Mouse (Mus musculus): ENCODE data around the gene Cabp4. TPM values are rescaled to one million over a fixed set of nuclear protein-coding genes. Genes with fewer than 3 reads are reported as not detected.

The Cabp4 gene
- polyA plus RNA-seq, 1 experiment from 2014 or later: not detected

DNA sequence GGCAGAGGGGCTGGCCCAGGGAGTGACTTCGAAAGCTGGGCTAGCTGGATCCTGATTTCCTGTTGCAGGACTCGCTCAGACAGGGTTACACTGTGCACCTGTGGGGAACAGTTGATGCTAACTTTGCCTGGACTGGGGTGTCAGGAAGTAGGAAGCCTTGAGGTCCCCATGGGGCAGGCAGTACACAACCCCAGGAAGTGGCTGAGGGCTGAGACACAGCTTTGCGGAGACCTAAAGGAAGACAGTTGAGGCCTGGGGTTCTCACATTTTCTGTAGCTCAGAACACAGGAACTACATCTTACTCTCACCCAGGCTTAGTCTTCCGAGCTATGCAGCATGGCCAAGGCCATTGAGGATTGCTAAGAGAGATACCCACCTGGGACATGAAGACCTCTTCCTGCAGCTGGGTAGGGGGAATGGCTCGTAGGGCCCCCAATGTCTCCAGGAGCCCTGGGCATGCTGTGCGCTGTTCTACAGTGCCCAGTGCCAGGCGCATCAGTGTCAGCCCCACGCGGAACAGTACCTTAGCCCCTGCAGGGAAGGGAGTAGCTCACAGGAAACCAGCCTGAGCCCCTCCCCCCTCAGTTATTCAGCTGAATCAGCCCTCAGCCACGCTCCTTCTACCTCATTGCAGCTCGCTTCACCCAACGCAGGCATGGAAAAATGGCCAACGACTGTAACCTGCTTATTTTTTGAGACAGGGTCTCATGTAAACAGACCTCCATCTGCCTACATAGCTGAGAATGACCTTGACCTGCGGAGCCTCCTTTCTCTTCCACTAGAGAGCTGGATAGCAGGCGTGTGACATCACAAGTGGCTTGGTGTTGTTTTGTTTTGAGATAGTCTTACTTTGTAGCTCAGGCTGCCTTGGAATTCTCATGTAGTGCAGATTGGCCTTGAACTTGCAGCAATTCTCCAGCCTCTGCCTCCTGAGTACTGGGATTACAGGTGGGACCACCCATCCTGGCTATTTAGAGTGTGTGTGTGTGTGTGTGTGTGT lies 41.4 kb upstream of the Cabp4 start:
- Histone ChIP-seq H3K4me2 (ENCODE audit: low read depth, low read length) (no peak overlapping the region), H3K4me1 (ENCODE audit: control insufficient read depth, insufficient read depth, low read length) (peaks cover 10% of the 10 kb centered on the region; the same call in 1 of the 2 replicates), H3K4me3 (ENCODE audit: low read depth, low read length) (no peak overlapping the region), H3K9ac (ENCODE audit: low read depth, low read length) (no peak overlapping the region), H3K36me3 (ENCODE audit: control insufficient read depth, insufficient read depth, low read length) (no peaks in the 10 kb centered on the region), H3K9me3 (ENCODE audit: control insufficient read depth, low read length) (no peaks in the 10 kb centered on the region), H3K27me3 (replicated peaks; ENCODE audit: control insufficient read depth, insufficient read depth, low read length) (no peaks in the 10 kb centered on the region), H3K27ac (replicated peaks; ENCODE audit: low read depth, low read length) (no peak overlapping the region; the same call in 1 of the 2 replicates)
- WGBS: 46% methylated on average over 15 of the region's 15 CpGs
- DNase-seq (ENCODE audit: low spot score): no peak
- ATAC-seq (ENCODE audit: low read depth): no peak

DNA sequence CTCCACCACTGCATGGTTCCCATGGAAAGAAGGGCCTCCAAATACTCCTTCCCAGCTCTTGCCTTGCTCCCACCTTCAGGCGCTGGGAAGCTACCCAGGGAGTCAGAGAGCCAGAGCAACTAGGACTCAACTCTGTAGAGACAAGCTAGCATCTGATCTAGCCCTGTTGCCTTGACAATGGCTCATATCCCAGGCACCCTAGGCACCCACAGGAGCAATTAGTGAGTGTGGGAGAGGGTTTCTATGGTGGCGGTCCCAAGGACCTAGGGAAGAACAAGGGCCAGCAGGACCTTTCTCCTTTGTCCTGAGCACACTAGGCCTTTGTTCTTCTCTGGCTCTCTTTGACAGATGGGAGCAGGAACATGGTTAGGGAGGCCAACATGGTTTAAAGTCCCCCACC lies 39.9 kb upstream of the Cabp4 start:
- H3K4me2 ChIP-seq (ENCODE audit: low read depth, low read length): no peak overlapping the region
- H3K36me3 ChIP-seq (ENCODE audit: control insufficient read depth, insufficient read depth, low read length): no peaks in the 10 kb centered on the region
- no peak overlapping the region for H3K9ac ChIP-seq (ENCODE audit: low read depth, low read length)
- no peak for DNase-seq (ENCODE audit: low spot score)
- no peak overlapping the region for H3K27ac ChIP-seq (replicated peaks; ENCODE audit: low read depth, low read length)
- H3K4me1 ChIP-seq (ENCODE audit: control insufficient read depth, insufficient read depth, low read length): peaks cover 10% of the 10 kb centered on the region; the same call in 1 of the 2 replicates
- no peaks in the 10 kb centered on the region for H3K27me3 ChIP-seq (replicated peaks; ENCODE audit: control insufficient read depth, insufficient read depth, low read length)
- WGBS: 62% methylated on average over 2 of the region's 2 CpGs
- no peaks in the 10 kb centered on the region for H3K9me3 ChIP-seq (ENCODE audit: control insufficient read depth, low read length)
- H3K4me3 ChIP-seq (ENCODE audit: low read depth, low read length): no peak overlapping the region
- peak; percentile 59; the same call in 1 of the 2 replicates for ATAC-seq (ENCODE audit: low read depth)

DNA sequence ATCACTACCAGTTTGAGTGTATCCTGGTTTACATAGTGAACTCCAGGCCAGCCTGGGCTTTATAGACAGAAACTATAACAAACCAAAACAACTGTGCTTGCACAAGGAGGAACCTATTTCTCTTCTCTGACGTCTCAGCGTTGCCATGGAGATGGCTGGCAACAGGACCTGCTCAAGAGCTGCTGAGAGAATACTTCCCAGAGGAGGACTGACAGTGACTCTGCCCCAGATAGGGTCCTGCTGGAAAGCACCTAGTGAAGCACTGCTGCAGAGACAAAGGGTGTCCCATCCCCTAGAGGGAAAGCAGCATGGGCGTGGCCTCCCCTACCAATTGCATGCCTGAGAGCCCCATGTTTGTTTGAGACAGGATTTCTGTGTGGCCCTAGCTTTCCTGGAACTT lies 38.1 kb upstream of the Cabp4 start:
- no peak overlapping the region for H3K4me2 ChIP-seq (ENCODE audit: low read depth, low read length)
- WGBS: 54% methylated on average over 3 of the region's 3 CpGs
- H3K27ac ChIP-seq (replicated peaks; ENCODE audit: low read depth, low read length): no peak overlapping the region
- H3K4me1 ChIP-seq (ENCODE audit: control insufficient read depth, insufficient read depth, low read length): peaks cover 10% of the 10 kb centered on the region; the same call in 1 of the 2 replicates
- ATAC-seq (ENCODE audit: low read depth) (peak; percentile 58; the same call in 1 of the 2 replicates), DNase-seq (ENCODE audit: low spot score) (peak; percentile 76)
- no peak overlapping the region for H3K4me3 ChIP-seq (ENCODE audit: low read depth, low read length)
- no peaks in the 10 kb centered on the region for H3K36me3 ChIP-seq (ENCODE audit: control insufficient read depth, insufficient read depth, low read length)
- H3K9me3 ChIP-seq (ENCODE audit: control insufficient read depth, low read length): no peaks in the 10 kb centered on the region
- H3K27me3 ChIP-seq (replicated peaks; ENCODE audit: control insufficient read depth, insufficient read depth, low read length): no peaks in the 10 kb centered on the region
- no peak overlapping the region for H3K9ac ChIP-seq (ENCODE audit: low read depth, low read length)

DNA sequence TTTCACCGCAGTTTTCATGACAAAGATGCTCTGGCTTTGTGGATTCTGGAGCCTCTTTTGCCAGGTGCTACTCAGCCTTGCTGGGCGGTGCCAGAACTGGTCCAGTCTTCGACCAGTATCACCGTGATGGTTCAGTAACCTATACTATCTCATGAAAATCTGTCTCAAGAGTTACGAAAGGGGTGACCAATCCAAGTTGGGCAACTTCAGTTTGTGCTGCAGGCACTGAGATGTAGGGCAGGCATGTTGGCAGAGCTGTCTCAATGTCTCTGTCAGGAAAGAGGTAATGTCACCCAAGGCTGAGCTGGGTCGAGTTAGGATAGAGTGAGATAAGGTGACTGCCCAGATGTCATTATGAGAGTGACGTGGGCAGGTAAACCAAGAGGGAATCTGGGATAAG lies 36.6 kb upstream of the Cabp4 start:
- Histone ChIP-seq H3K9ac (ENCODE audit: low read depth, low read length) (no peak overlapping the region), H3K4me1 (ENCODE audit: control insufficient read depth, insufficient read depth, low read length) (peaks cover 8% of the 10 kb centered on the region; the same call in 1 of the 2 replicates), H3K4me2 (ENCODE audit: low read depth, low read length) (no peak overlapping the region), H3K36me3 (ENCODE audit: control insufficient read depth, insufficient read depth, low read length) (no peaks in the 10 kb centered on the region), H3K9me3 (ENCODE audit: control insufficient read depth, low read length) (no peaks in the 10 kb centered on the region), H3K4me3 (ENCODE audit: low read depth, low read length) (no peak overlapping the region), H3K27me3 (replicated peaks; ENCODE audit: control insufficient read depth, insufficient read depth, low read length) (no peaks in the 10 kb centered on the region), H3K27ac (replicated peaks; ENCODE audit: low read depth, low read length) (no peak overlapping the region)
- 87% methylated on average over 7 of the region's 7 CpGs for WGBS
- ATAC-seq (ENCODE audit: low read depth) (no peak), DNase-seq (ENCODE audit: low spot score) (no peak)

DNA sequence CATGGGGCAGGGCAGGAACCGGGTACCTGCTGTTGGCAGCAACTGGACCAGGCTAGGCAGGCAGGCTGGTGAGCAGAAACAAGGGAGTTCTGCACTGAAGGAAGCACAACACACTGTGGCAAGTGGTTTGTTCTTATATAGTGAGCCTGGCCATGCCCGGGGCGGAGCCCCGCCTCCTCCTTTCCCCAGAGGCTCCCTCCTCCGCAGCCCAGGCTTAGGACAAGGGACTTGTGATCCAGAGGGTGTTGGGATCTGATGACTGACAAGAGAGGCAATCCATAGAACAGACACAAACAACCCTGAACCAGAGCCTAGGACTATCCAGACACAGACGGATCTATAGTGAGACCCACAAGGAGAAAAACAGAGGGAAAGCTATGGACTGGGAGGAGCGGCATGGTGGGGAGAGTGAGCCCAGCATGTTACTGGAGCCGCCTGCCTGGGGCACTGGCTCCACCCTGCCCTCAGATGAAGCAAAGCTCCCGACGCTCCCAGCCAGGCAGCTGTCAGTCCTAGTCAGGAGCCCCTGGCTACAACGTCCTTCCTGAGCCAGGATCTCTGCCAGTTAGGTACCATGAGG lies 31.6 kb upstream of the Cabp4 start, which contains the start of gene Carns1:
Carns1 (minus strand) TSS at position 112 of the 580 bp plus-strand sequence.
- DNase-seq (ENCODE audit: low spot score): peak; percentile 53
- no peak within 1 kb of the TSS for H3K4me3 ChIP-seq (ENCODE audit: low read depth, low read length)

DNA sequence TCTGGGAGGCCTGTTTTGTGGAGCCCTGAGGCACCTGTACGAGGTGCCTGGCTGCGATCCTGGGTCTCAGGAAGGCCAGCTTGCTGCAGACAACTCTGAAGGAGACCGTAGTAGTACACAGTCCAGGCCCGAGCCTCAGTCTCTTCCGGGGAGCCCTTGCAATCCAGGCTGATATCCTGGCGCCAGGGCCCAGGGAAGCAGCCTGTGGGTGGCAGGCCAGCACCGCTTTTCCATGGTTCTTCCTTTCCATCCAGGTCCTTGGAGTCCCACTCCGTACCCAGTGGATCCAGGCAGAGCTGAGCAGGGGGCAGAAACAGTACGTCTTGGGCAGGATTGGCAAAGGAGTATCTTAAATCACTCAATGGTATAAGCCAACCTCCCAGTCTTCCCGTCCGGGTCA lies 29.1 kb upstream of the Cabp4 start:
- H3K4me1 ChIP-seq (ENCODE audit: control insufficient read depth, insufficient read depth, low read length): peaks cover 16% of the 10 kb centered on the region
- H3K4me3 ChIP-seq (ENCODE audit: low read depth, low read length): no peak overlapping the region
- DNase-seq (ENCODE audit: low spot score) (no peak), ATAC-seq (ENCODE audit: low read depth) (no peak)
- no peak overlapping the region for H3K4me2 ChIP-seq (ENCODE audit: low read depth, low read length)
- H3K9me3 ChIP-seq (ENCODE audit: control insufficient read depth, low read length): no peaks in the 10 kb centered on the region
- 56% methylated on average over 7 of the region's 11 CpGs for WGBS
- H3K27ac ChIP-seq (replicated peaks; ENCODE audit: low read depth, low read length): no peak overlapping the region
- no peaks in the 10 kb centered on the region for H3K27me3 ChIP-seq (replicated peaks; ENCODE audit: control insufficient read depth, insufficient read depth, low read length)
- H3K9ac ChIP-seq (ENCODE audit: low read depth, low read length): peak overlapping the region; percentile 25; the same call in 1 of the 2 replicates
- no peaks in the 10 kb centered on the region for H3K36me3 ChIP-seq (ENCODE audit: control insufficient read depth, insufficient read depth, low read length)

More for the DNA sequence above, 31.6 kb upstream of the Cabp4 start, which contains the start of gene Carns1:
- H3K4me2 ChIP-seq (ENCODE audit: low read depth, low read length): peak within 1 kb of the TSS; percentile 42
- H3K9me3 ChIP-seq (ENCODE audit: control insufficient read depth, low read length): no peaks in the 10 kb centered on the region
- no peaks in the 10 kb centered on the region for H3K36me3 ChIP-seq (ENCODE audit: control insufficient read depth, insufficient read depth, low read length)
- WGBS: 3% methylated on average over 10 of the region's 11 CpGs
- peak; percentile 69 for ATAC-seq (ENCODE audit: low read depth)
- H3K27me3 ChIP-seq (replicated peaks; ENCODE audit: control insufficient read depth, insufficient read depth, low read length): no peaks in the 10 kb centered on the region
- peaks cover 8% of the 10 kb centered on the region; the same call in 1 of the 2 replicates for H3K4me1 ChIP-seq (ENCODE audit: control insufficient read depth, insufficient read depth, low read length)
- H3K27ac ChIP-seq (replicated peaks; ENCODE audit: low read depth, low read length): no peak within 1 kb of the TSS
- H3K9ac ChIP-seq (ENCODE audit: low read depth, low read length): peak within 1 kb of the TSS; percentile 5; the same call in 1 of the 2 replicates

DNA sequence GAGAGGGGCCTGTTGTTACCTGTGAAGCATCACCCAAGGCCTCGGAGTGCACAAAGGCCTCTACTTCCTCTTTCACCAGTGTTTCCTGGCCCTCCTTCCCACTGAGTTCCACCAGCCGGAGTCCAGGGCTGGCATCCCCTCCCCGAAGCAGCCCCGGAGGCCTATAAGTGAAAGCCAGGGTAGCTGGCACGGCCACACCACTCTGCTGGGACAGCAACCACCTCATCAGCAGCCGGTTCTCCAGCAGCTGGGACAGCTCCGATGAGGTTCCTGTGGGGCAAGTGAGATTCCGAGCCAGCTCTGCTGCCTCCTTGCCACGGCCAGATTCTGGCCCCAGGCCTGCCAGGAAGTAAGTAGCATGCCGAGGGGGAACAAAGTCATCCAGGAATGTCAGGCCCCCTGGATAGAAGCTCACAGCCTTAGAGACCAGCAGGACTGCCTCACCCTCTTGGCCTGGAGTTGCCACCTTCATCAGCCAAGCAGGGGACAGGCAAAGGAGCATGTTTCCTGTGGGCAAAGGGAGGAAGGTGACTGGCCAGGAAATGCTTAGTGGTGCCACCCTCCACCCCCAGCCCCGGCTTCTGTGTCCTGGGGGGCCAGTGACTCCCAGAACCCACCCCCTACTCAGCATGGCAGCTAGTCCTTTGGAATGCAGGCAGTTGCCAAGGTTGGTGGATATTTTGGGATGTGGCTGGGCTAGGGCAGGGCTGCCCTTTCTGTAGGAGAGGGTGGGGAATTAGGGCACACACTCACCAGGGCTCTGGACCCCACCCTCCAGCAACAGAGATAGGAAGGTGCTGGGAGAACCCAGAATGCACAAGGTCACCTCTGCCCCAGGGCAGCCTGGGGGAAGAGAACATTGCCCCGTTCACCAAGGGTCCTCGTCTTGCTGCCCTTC lies 27.8 kb upstream of the Cabp4 start:
- 44% methylated on average over 12 of the region's 13 CpGs for WGBS
- no peaks in the 10 kb centered on the region for H3K27me3 ChIP-seq (replicated peaks; ENCODE audit: control insufficient read depth, insufficient read depth, low read length)
- no peaks in the 10 kb centered on the region for H3K36me3 ChIP-seq (ENCODE audit: control insufficient read depth, insufficient read depth, low read length)
- DNase-seq (ENCODE audit: low spot score) (no peak), ATAC-seq (ENCODE audit: low read depth) (no peak)
- H3K4me2 ChIP-seq (ENCODE audit: low read depth, low read length): no peak overlapping the region
- peaks cover 16% of the 10 kb centered on the region for H3K4me1 ChIP-seq (ENCODE audit: control insufficient read depth, insufficient read depth, low read length)
- H3K9ac ChIP-seq (ENCODE audit: low read depth, low read length): 0 out of 2 replicates have a peak overlapping the region, but pooled peaks have one; percentile 15
- no peak overlapping the region; the same call in 1 of the 2 replicates for H3K27ac ChIP-seq (replicated peaks; ENCODE audit: low read depth, low read length)
- no peaks in the 10 kb centered on the region for H3K9me3 ChIP-seq (ENCODE audit: control insufficient read depth, low read length)
- no peak overlapping the region for H3K4me3 ChIP-seq (ENCODE audit: low read depth, low read length)
